Mouse (Mus musculus) spleen, postnatal 4 days (tissue): ENCODE data around the gene C330007P06Rik.

ENCODE experiments used
- DNase-seq, 2 experiments: peaks; one replicate each; pipeline ENCODE4 v3.0.0; 2022; ENCODE audit warnings: low spot score in 2 of 2

C330007P06Rik gene

DNA sequence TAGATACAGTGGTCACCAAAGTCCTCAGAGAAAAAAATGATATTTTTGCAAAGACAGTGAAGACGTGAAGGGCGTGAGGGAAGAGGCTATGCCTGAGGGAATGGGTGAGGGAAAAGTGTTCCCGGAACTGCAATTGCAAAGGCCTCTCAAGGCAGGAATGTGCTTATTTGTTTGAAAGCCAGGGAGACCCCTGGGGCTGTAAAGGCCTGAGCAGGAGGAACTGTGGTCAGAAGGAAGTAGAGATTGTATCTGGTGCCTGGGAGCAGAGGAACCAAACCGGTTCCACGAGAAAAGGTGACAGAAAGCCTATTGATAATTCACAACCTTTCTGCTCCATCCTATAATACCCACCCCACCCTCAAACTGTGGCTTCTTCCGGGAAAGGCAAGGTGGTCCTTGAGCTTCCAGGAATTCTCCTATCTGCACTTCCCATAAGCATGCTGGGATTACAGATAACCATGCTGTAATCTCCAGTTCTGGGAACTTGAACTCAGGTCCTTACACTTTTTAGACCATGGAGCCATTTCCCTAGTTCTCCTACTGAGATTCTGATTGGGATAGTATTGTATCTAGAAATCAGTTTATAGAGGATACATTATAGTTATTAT, 36.7 kb downstream of the C330007P06Rik start:
- no peak for DNase-seq

- DNase-seq: peak; percentile 68 to 88
Measured at GRCm38 (mm10) chrX:36833397-36834084, 40.4 kb downstream of the C330007P06Rik start.

GRCm38 (mm10) chrX:36831632-36832031, 42.3 kb downstream of the C330007P06Rik start:
- DNase-seq: no peak

GRCm38 (mm10) chrX:36830271-36830670, 43.6 kb downstream of the C330007P06Rik start:
- no peak for DNase-seq

DNA sequence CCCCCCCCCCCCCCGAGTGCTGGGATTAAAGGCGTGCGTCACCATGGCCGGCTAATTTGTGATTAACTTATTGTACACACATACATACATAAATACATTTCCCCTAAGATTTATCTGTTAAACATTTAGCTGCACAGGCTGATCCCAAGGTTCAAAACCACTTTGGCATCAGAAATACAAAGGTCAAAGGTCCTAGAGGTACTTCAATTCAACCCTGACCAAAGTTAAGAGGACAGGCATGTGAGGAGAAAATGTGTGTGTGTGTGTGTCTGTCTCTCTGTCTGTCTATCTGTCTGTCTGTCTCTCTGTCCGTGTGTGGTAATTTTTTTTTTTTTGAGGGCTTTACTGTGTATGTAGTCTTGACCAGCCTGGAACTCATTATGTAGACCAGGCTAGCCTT, 47.0 kb downstream of the C330007P06Rik start:
- DNase-seq: no peak

DNA sequence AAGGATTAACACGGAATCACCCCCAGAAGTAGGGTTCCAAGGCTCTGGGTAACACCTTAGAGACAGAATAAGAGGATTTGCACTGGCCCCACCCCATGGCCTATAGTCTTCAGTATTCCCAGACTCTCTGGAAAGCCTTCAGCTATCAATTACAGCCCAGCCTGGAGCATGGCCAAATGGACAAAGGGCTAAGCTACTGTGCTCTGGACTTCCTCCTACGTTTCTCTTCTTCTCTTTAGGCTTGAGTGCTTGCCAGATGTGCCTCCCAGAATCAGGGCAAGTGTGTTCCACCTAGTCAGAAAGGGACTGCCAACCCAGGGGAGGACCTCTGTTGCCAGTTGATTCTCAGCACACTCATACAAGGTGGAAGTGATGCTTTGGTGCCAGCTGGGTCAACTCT, 48.9 kb downstream of the C330007P06Rik start:
- DNase-seq: no peak

DNA sequence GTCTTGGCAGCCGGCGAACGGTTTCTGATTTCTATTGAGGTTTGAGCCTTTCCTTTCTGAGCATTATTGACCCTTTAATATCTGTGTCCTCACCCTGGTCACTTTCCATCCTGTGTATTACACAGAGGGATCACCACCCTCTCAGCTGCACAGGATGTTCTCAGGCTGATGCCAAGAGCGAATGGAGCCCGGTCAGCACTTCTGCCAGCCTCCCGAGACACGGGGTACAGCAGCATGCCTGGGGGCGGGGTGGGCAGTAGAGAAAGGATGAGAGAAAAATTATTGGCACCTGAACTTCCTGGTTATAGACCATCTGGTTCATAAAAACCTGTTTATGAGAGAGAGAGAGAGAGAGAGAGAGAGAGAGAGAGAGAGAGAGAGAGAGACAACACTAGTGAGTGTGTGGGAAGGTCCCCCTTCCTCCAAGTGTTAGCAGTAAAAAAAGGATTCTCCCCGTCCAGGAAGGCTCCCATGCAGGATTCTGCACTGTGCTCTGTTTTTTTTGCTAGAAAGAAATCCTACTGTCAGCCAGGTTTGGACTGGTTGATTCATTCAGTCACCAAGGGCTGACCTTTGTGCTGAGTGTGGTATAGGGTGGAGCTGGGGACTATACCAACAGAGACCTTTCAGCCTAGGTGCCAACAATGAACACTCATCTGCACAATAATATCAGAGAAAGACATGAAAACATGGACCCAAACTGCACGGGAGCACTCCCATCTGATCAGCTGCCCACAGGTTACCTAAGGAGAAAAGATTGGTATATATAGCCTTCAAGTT, 49.8 kb downstream of the C330007P06Rik start:
- DNase-seq: no peak

DNA sequence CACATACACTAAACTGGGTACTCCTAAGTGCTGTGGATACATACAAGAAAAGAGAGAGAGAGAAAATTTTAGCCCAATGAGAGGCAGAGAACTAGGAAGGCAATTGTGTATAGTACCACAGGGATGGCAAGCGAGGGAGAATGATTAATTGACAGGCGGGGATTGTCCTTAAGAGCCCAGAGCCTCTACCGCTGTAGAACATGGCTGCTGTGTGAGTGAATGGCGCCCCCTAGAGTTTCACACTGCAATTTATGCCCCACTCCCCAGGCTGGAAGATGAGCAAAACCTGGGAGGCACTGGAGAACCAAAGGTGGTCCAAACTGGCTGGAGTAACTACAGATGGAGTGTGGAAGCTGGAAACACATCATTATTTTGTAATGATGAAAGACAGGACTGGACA, 53.7 kb downstream of the C330007P06Rik start:
- peak; percentile 28 to 69 for DNase-seq

- no peak for DNase-seq
Measured at GRCm38 (mm10) chrX:36819575-36819974, 54.3 kb downstream of the C330007P06Rik start.

GRCm38 (mm10) chrX:36816953-36817441, 56.9 kb downstream of the C330007P06Rik start:
- DNase-seq: no peak

GRCm38 (mm10) chrX:36816368-36816899, 57.5 kb downstream of the C330007P06Rik start:
- DNase-seq: no peak

DNA sequence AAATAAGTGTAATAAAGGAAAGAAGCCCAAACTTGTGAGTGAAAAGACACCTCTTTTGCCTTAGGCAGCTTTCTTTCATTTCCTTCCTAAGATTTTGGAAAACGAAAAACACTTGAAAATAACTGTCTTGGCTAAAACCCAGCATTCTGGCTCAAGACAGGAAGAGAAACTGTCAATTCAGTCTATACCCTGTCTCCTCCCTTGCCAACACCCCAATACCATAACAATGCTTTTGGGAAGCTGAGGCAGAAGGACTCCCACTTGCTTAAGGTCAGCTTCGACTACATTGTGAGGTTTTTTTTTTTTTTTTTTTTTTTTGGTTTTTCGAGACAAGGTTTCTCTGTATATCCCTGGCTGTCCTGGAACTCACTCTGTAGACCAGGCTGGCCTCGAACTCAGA, 58.5 kb downstream of the C330007P06Rik start:
- DNase-seq: no peak

DNA sequence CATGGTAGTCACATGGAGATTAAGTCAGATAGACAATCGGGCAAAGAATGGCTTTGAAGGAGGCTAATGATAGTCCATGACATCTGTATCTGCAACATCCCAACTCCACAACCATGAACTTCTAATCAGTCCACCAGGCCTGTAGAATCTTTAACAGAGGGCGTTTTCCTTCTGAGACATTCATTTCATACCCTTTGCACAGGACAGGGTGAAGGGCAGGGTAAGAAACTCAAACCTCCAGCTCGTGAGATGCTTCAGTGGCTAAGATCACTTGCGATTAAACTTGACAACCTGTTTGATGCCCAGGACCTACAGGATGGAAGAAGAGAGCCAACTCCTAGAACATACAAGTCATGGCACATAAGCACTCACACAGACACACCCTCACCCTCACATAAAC, 58.9 kb downstream of the C330007P06Rik start:
- DNase-seq: no peak

DNA sequence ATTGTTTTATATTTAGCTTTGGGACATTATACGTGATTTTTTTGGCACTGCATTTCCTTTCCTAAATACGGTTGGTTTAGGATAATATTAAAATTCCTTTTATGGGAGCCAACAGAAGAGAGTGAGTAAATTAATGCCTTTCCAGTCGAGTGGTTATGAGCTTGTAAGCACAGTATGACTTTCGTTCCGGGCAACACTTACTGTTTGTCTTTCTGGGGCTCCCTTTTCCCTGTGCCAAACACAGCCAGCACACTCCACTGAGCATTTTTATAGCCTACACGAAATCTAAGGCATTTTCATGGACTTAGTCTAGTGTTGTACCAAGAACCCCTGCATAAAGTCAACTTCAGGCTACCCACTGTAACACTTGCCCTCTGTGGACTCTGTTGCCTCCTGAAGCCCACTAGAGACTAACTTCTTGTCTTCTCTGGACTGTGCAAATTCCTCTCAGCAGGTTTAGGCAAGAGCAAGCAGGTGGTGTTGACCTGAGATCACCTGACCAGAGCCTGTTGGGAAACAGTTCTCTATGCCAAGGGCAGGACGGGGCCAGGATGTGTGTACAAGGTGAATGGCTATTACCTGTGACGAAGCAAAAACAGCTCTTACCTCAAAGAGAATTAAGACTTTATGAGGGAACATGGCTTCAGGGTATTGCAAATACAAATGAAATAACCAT, 59.6 kb downstream of the C330007P06Rik start:
- no peak for DNase-seq

- DNase-seq: no peak
Measured at GRCm38 (mm10) chrX:36811377-36811776, 62.5 kb downstream of the C330007P06Rik start.

DNA sequence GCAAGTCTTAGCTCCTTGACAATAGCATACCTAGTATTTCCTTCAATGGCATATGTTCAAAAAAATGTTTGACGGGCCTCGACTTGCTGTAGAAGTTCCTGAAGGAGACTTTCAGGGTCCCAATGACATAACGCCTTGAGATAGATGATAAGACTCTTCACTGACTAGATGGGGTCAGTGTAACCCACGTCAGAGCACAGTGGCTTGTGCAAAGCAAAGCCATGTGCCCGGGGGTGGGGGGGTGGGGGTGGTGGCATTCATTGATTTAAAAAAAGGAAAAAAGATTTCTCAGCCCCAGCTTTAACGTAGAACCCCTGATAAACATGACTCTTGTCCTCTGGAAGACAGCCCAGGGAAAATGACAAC, 65.6 kb downstream of the C330007P06Rik start:
- no peak for DNase-seq

DNA sequence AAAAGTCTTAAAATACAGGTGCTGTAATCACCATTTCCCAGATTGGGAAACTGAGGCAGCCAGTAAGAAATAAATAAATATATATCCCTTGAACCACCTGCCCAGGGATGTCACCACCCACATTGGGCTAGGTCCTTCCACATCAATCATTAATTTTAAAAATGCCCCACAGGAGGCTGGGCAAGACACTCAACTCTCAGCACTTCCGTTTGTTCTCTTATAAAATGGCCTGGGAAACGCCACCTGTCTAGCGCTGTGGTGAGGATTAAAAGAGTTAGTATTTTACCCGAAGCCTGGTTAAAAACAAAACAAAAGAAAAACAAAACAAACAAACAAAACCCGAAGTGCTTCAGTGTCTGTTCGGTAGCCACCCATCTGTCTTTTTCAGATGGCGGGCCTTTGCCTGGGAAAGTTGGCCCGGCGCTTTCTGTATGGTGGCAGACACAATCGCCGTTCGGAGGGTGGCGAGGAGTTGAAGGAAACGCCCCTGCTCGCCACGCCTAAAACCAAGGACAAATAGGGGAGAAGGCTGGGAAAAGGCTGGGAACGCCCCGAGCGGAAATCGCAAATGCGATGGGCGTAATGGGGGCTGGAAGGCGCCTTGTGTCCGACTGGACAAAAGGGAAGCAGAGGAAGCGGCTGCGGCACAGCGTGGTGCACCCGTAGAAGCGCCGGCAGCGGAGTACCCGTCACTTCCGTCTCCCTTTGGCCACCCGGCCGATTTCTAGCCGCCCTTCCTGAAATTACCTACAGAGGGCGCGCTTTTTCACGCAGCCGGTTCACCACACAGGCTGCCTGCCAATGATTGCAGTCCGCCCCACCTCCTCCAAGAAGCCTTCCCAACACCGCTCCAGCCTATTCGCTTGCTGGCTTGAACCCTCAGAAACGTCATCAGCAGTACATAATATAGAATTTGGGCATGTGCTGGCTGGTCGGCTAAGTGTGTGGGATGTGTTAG, 66.3 kb downstream of the C330007P06Rik start:
- DNase-seq: peak; percentile 88 to 93

DNA sequence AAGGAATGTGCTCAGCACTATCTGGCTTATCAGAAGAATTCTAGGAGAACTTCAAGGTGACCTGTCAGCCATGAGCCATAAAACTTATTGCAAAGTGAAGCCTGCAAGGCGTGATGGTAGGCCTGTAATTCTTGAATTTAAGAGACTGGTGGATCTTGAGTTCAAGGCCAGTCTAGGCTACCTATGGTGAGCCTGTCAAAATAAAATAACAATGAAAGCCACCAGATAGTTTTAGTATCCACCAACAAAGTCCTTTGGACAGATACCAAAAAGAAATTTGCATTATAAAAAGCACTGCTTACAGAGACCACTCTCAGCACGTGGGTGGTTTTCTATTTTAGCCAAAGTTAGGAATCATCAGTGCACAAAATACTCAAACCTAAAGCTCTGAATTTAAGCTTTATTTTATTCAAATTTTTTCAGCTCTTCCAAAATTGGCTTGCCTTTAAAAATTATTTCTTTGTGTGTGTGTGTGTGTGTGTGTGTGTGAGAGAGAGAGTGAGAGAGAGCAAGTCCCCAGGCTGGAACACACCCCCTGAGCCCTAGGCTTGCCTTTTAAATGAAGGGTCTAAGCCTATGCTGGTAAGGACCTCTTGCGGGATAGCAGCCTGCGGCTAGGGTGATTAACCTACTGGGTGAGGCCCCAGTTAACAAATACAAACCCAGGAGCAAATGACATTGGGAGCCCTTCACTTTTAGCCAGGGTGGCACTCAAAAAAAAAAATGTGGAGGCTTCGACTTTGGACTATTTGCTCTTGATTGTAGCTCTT, 68.3 kb downstream of the C330007P06Rik start:
- DNase-seq: no peak

DNA sequence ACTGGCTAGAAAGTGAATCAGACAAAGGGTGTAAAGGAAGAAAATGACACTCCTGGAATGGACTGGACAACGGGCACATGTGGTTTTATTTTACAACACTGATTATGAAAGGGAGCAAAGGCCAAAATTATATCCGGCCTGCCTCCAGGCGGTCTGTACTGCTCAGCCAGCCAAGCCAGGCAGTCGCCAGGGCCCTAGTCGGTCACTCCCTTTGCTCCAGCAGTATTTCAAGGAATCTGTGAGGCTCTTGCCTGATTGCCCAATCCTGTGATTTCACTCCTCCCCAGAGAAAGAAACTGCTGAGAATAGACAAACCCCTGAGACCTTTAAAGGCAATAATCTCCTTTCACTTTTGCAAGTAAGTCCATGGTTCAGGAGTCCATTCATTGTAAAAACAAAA, 69.7 kb downstream of the C330007P06Rik start:
- DNase-seq: no peak

DNA sequence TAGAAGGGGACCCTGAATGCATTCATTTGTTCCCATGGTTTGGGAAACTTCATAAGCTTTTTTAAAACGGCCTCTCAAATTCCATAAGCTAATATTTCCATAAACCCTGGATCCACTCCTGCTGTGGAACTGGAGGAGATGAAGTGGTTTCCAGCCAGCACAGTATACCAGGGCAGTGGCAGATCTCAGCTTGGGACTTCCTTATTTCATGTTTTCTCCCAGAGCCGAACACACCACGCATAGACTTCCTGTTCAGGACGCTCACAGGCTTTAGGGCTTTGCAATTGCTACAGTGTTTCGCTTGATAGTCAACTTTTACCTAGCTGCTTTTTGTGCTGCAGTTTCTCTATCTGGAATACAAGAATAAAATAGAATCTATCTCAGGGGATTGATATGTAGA, 70.7 kb downstream of the C330007P06Rik start:
- no peak for DNase-seq
